Mouse (Mus musculus) cerebellum, postnatal 14 days (tissue): ENCODE data around the gene Sars.

Experiments
- DNase-seq, 2 experiments: peaks; one replicate each; pipeline ENCODE4 v3.0.0; 2021; ENCODE audit warnings: mixed read lengths in 2 of 2

Sars gene

GRCm38 (mm10) chr3:108392299-108392698, 52.7 kb downstream of the Sars start:
- DNase-seq, result peak in 1 of 2 experiments; percentile 26

GRCm38 (mm10) chr3:108389111-108389545, 55.9 kb downstream of the Sars start:
- peak; percentile 99 to 100 for DNase-seq

GRCm38 (mm10) chr3:108386186-108386585, 58.8 kb downstream of the Sars start:
- peak; percentile 52 to 65 for DNase-seq

GRCm38 (mm10) chr3:108384425-108384824, 60.6 kb downstream of the Sars start:
- no peak for DNase-seq

- peak; percentile 88 to 89 for DNase-seq
Measured at GRCm38 (mm10) chr3:108383485-108384354, 61.3 kb downstream of the Sars start, which contains the start of gene Psrc1. TSS of gene Psrc1 (plus strand) at chr3:108383839.

- no peak for DNase-seq
Measured at GRCm38 (mm10) chr3:108381945-108382875, 62.8 kb downstream of the Sars start.

- DNase-seq, result peak in 1 of 2 experiments; percentile 30
Measured at GRCm38 (mm10) chr3:108380695-108381094, 64.3 kb downstream of the Sars start.

- DNase-seq, result peak; percentile 51 to 57
Measured at GRCm38 (mm10) chr3:108378875-108379663, 65.9 kb downstream of the Sars start.
